Mouse (Mus musculus) liver (tissue): ENCODE data around the gene Rad51b.

ENCODE experiments used
- DNase-seq: peaks from one replicate; pipeline ENCODE4 v3.0.0-alpha.2; 2020; ENCODE audit warnings: mixed read lengths

Gene Rad51b

GRCm38 (mm10) chr12:79331722-79332121, 34.6 kb downstream of the Rad51b start:
- DNase-seq, result no peak

- no peak for DNase-seq
Measured at GRCm38 (mm10) chr12:79338791-79339190, 41.7 kb downstream of the Rad51b start.

GRCm38 (mm10) chr12:79340513-79340912, 43.4 kb downstream of the Rad51b start:
- DNase-seq, result no peak

GRCm38 (mm10) chr12:79341291-79341845, 44.3 kb downstream of the Rad51b start:
- no peak for DNase-seq

GRCm38 (mm10) chr12:79346198-79346733, 49.2 kb downstream of the Rad51b start:
- DNase-seq, result no peak

- peak; percentile 44 for DNase-seq
Measured at GRCm38 (mm10) chr12:79347643-79348042, 50.6 kb downstream of the Rad51b start.

GRCm38 (mm10) chr12:79351461-79351860, 54.4 kb downstream of the Rad51b start:
- no peak for DNase-seq

- no peak for DNase-seq
Measured at GRCm38 (mm10) chr12:79352086-79352741, 55.1 kb downstream of the Rad51b start.

GRCm38 (mm10) chr12:79352742-79353114, 55.6 kb downstream of the Rad51b start:
- DNase-seq, result no peak

GRCm38 (mm10) chr12:79353356-79353755, 56.3 kb downstream of the Rad51b start:
- DNase-seq, result no peak

- DNase-seq, result no peak
Measured at GRCm38 (mm10) chr12:79354621-79355020, 57.5 kb downstream of the Rad51b start.

GRCm38 (mm10) chr12:79356138-79356537, 59.1 kb downstream of the Rad51b start:
- no peak for DNase-seq

GRCm38 (mm10) chr12:79357631-79358030, 60.5 kb downstream of the Rad51b start:
- DNase-seq, result no peak

GRCm38 (mm10) chr12:79358613-79359218, 61.6 kb downstream of the Rad51b start:
- DNase-seq, result peak; percentile 58

GRCm38 (mm10) chr12:79359404-79359803, 62.3 kb downstream of the Rad51b start:
- no peak for DNase-seq

GRCm38 (mm10) chr12:79362219-79362618, 65.1 kb downstream of the Rad51b start:
- peak; percentile 37 for DNase-seq

GRCm38 (mm10) chr12:79364284-79364683, 67.2 kb downstream of the Rad51b start:
- no peak for DNase-seq

GRCm38 (mm10) chr12:79368818-79369217, 71.7 kb downstream of the Rad51b start:
- DNase-seq, result no peak

GRCm38 (mm10) chr12:79369512-79370165, 72.6 kb downstream of the Rad51b start:
- DNase-seq, result no peak

- DNase-seq, result no peak
Measured at GRCm38 (mm10) chr12:79372697-79373096, 75.6 kb downstream of the Rad51b start.

- no peak for DNase-seq
Measured at GRCm38 (mm10) chr12:79377378-79377777, 80.3 kb downstream of the Rad51b start.

- no peak for DNase-seq
Measured at GRCm38 (mm10) chr12:79377861-79378260, 80.8 kb downstream of the Rad51b start.

GRCm38 (mm10) chr12:79380190-79380589, 83.1 kb downstream of the Rad51b start:
- no peak for DNase-seq

- no peak for DNase-seq
Measured at GRCm38 (mm10) chr12:79381489-79381888, 84.4 kb downstream of the Rad51b start.
